Mouse (Mus musculus) olfactory bulb, adult 2 months (tissue): ENCODE results near the gene Gdf2.

Experiments used
- CTCF ChIP-seq: fragments of 200-500 bp; IDR thresholded peaks from 2 replicates; pipeline ENCODE4 v1.5.1; 2012; ENCODE audit warnings: low read depth, mild to moderate bottlenecking, low read length, moderate library complexity; ENCODE audit not compliant: insufficient read depth
- POLR2A ChIP-seq: fragments of 200-500 bp; IDR thresholded peaks from 2 replicates; pipeline ENCODE4 v1.6.1; 2012; ENCODE audit warnings: mild to moderate bottlenecking, low read depth, low read length, moderate library complexity; ENCODE audit not compliant: insufficient read depth

DNA sequence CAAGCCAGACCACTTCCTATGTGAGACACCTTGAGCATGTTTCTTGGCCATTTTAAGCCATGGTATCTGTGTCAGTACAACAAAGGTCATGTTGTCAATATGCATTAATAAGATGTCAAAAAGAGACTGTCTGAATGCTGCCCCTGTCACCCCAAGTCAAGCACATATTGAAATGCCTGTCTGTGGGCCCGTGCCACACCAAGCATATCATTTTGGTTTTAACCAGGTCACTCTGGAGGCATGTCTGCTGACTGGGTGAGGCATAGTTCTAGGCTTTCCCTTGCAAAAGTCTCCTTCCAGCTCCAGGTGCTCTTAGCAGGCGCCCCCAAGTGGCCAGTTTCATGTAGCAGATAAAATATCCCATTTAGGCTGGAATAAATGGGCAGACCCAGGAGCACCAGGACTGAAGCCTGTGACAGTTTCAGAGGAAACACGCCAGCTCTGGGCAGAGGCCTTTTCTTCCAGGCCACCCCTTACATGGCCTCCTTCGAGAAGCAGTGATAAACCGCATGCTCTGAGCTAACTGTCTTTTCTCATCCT is 7.0 kb upstream of the Gdf2 start:
- TF ChIP-seq POLR2A (no peak), CTCF (no peak)
